Mouse (Mus musculus) kidney, embryonic 16.5 days (tissue): ENCODE results near the gene Ovol3. TPM values are rescaled to one million over a fixed set of nuclear protein-coding genes. Genes with fewer than 3 reads are reported as not detected.

Experiments
- ATAC-seq: fragments of 200-750 bp; cut with Nextera tagmentation; 2 replicates; pipeline ENCODE4 v1.8.0; 2017; ENCODE audit warnings: moderate TSS enrichment; ENCODE audit not compliant: low FRiP score, low TSS enrichment
- H3K27ac ChIP-seq: fragments of 300-500 bp; sonication (generic); 2 replicates; pipeline ENCODE4 v1.5.1; 2014; ENCODE audit warnings: low read length
- H3K27me3 ChIP-seq: fragments of 300-500 bp; sonication (generic); 2 replicates; pipeline ENCODE4 v1.6.1; 2014; ENCODE audit warnings: low read length, control low read depth, mixed read lengths; ENCODE audit not compliant: insufficient read depth
- H3K36me3 ChIP-seq: fragments of 300-500 bp; sonication (generic); 2 replicates; pipeline ENCODE4 v1.6.1; 2014; ENCODE audit warnings: low read length, control low read depth, mixed read lengths; ENCODE audit not compliant: insufficient read depth
- H3K4me1 ChIP-seq: fragments of 300-500 bp; sonication (generic); 2 replicates; pipeline ENCODE4 v1.6.1; 2014; ENCODE audit warnings: low read length, control low read depth, mixed read lengths; ENCODE audit not compliant: insufficient read depth
- H3K4me2 ChIP-seq: fragments of 300-500 bp; sonication (generic); replicated peaks from 2 replicates; pipeline ENCODE4 v1.6.1; 2014; ENCODE audit warnings: low read depth, low read length
- H3K4me3 ChIP-seq: fragments of 300-500 bp; sonication (generic); 2 replicates; pipeline ENCODE4 v1.5.1; 2014; ENCODE audit warnings: mild to moderate bottlenecking, low read length
- H3K9ac ChIP-seq: fragments of 300-500 bp; sonication (generic); replicated peaks from 2 replicates; pipeline ENCODE4 v1.6.1; 2014; ENCODE audit warnings: low read length
- H3K9me3 ChIP-seq: fragments of 300-500 bp; sonication (generic); 2 replicates; pipeline ENCODE4 v1.6.1; 2016; ENCODE audit warnings: low read length, control low read depth
- WGBS: fragments of 180-500 bp; shearing (Covaris S2); extraction: QIAGEN DNeasy Blood & Tissue Kit; methylation state at CpG from one replicate; pipeline ENCODE4 v1.1.7; 2014; 5-methylcytosine and 5-hydroxymethylcytosine counted together
- polyA plus RNA-seq: library from polyadenylated mRNA; unstranded; fragments of >200 nt; fragmentation: Nextera tagmentation; extraction: Ambion mirVana; gene quantifications from 2 replicates; pipeline ENCODE4 v1.2.1, GENCODE M21; 2015

Ovol3 gene
- not detected in 2 replicates for polyA plus RNA-seq

GRCm38 (mm10) chr7:30235625-30236024 lies at the start of gene Ovol3:
TSS of gene Ovol3 (minus strand) at chr7:30235725.
- ATAC-seq: no peak
- 85% methylated on average over 4 of the region's 4 CpGs for WGBS

GRCm38 (mm10) chr7:30282740-30283139 lies 47.2 kb upstream of the Ovol3 start:
- Histone ChIP-seq H3K36me3 (no peaks in the 10 kb centered on the region), H3K4me2 (no peak overlapping the region), H3K9ac (no peak overlapping the region), H3K27me3 (no peaks in the 10 kb centered on the region), H3K27ac (no peak overlapping the region), H3K4me3 (no peak overlapping the region), H3K4me1 (peaks cover 12% of the 10 kb centered on the region), H3K9me3 (no peaks in the 10 kb centered on the region)
- WGBS: 83% methylated on average over 7 of the region's 7 CpGs
- ATAC-seq: no peak

More at GRCm38 (mm10) chr7:30235625-30236024, at the start of gene Ovol3:
- no peak within 1 kb of the TSS for H3K4me3 ChIP-seq
- H3K27me3 ChIP-seq: no peaks in the 10 kb centered on the region
- no peak within 1 kb of the TSS for H3K9ac ChIP-seq
- H3K36me3 ChIP-seq: peaks cover 8% of the 10 kb centered on the region
- no peaks in the 10 kb centered on the region for H3K9me3 ChIP-seq
- no peak within 1 kb of the TSS for H3K4me2 ChIP-seq
- H3K27ac ChIP-seq: no peak within 1 kb of the TSS
- peaks cover 16% of the 10 kb centered on the region for H3K4me1 ChIP-seq

- 72% methylated on average over 4 of the region's 4 CpGs for WGBS
- no peaks in the 10 kb centered on the region for H3K27me3 ChIP-seq
- no peaks in the 10 kb centered on the region for H3K36me3 ChIP-seq
- no peaks in the 10 kb centered on the region for H3K9me3 ChIP-seq
- H3K4me2 ChIP-seq: peak overlapping the region; percentile 93; the same call in 1 of the 2 replicates
- no peak overlapping the region for H3K9ac ChIP-seq
- H3K4me1 ChIP-seq: peaks cover 12% of the 10 kb centered on the region
- no peak for ATAC-seq
- peak overlapping the region; percentile 74; the same call in 1 of the 2 replicates for H3K4me3 ChIP-seq
- H3K27ac ChIP-seq: 0 out of 2 replicates have a peak overlapping the region, but pooled peaks have one; percentile 99
These were observed 46.0 kb upstream of the Ovol3 start for GRCm38 (mm10) chr7:30281522-30281921.

GRCm38 (mm10) chr7:30280670-30281138 lies 45.2 kb upstream of the Ovol3 start:
- Histone ChIP-seq H3K4me2 (peak overlapping the region; percentile 93), H3K9ac (peak overlapping the region; percentile 71), H3K36me3 (no peaks in the 10 kb centered on the region), H3K9me3 (no peaks in the 10 kb centered on the region), H3K27me3 (no peaks in the 10 kb centered on the region), H3K4me1 (peaks cover 12% of the 10 kb centered on the region), H3K27ac (peak overlapping the region; percentile 99), H3K4me3 (peak overlapping the region; percentile 74)
- ATAC-seq: peak; percentile 88
- 0% methylated on average over 20 of the region's 20 CpGs for WGBS

GRCm38 (mm10) chr7:30279951-30280669 lies 44.6 kb upstream of the Ovol3 start, which contains the start of the genes Thap8 and Wdr62:
TSS of gene Thap8 (plus strand) at chr7:30280094.
TSS of gene Wdr62 (minus strand) at chr7:30280419.
- Histone ChIP-seq H3K9me3 (no peaks in the 10 kb centered on the region), H3K27ac (peak within 1 kb of the TSS; percentile 99), H3K4me1 (peaks cover 12% of the 10 kb centered on the region), H3K36me3 (no peaks in the 10 kb centered on the region), H3K9ac (peak within 1 kb of the TSS; percentile 71), H3K27me3 (no peaks in the 10 kb centered on the region), H3K4me2 (peak within 1 kb of the TSS; percentile 93), H3K4me3 (peak within 1 kb of the TSS; percentile 74)
- ATAC-seq: peak; percentile 97
- under 1% methylated on average over 48 of the region's 49 CpGs for WGBS

GRCm38 (mm10) chr7:30279536-30279935 lies 44.0 kb upstream of the Ovol3 start:
- Histone ChIP-seq H3K9me3 (no peaks in the 10 kb centered on the region), H3K27me3 (no peaks in the 10 kb centered on the region), H3K4me2 (peak overlapping the region; percentile 93), H3K36me3 (no peaks in the 10 kb centered on the region), H3K9ac (peak overlapping the region; percentile 66), H3K4me1 (peaks cover 12% of the 10 kb centered on the region), H3K4me3 (peak overlapping the region; percentile 74), H3K27ac (peak overlapping the region; percentile 99)
- 1% methylated on average over 6 of the region's 6 CpGs for WGBS
- peak; percentile 43 for ATAC-seq

GRCm38 (mm10) chr7:30278911-30279310 lies 43.4 kb upstream of the Ovol3 start:
- no peak overlapping the region for H3K27ac ChIP-seq
- H3K36me3 ChIP-seq: no peaks in the 10 kb centered on the region
- peak overlapping the region; percentile 93 for H3K4me2 ChIP-seq
- no peak overlapping the region for H3K9ac ChIP-seq
- 56% methylated on average over 2 of the region's 2 CpGs for WGBS
- peaks cover 12% of the 10 kb centered on the region for H3K4me1 ChIP-seq
- H3K27me3 ChIP-seq: no peaks in the 10 kb centered on the region
- H3K9me3 ChIP-seq: no peaks in the 10 kb centered on the region
- no peak for ATAC-seq
- peak overlapping the region; percentile 74; the same call in 1 of the 2 replicates for H3K4me3 ChIP-seq

- no peaks in the 10 kb centered on the region for H3K27me3 ChIP-seq
- no peak overlapping the region for H3K27ac ChIP-seq
- H3K4me1 ChIP-seq: peaks cover 4% of the 10 kb centered on the region
- 59% methylated on average over 6 of the region's 6 CpGs for WGBS
- no peak overlapping the region for H3K4me2 ChIP-seq
- H3K9ac ChIP-seq: no peak overlapping the region
- no peak overlapping the region for H3K4me3 ChIP-seq
- ATAC-seq: no peak
- peaks cover 5% of the 10 kb centered on the region; the same call in 1 of the 2 replicates for H3K36me3 ChIP-seq
- no peaks in the 10 kb centered on the region for H3K9me3 ChIP-seq
These were observed 38.9 kb upstream of the Ovol3 start for GRCm38 (mm10) chr7:30274383-30274782.

- WGBS: 87% methylated on average over 4 of the region's 4 CpGs
- H3K36me3 ChIP-seq: peaks cover 10% of the 10 kb centered on the region; the same call in 1 of the 2 replicates
- no peak overlapping the region for H3K4me2 ChIP-seq
- H3K27me3 ChIP-seq: no peaks in the 10 kb centered on the region
- H3K4me1 ChIP-seq: no peaks in the 10 kb centered on the region
- no peaks in the 10 kb centered on the region for H3K9me3 ChIP-seq
- H3K4me3 ChIP-seq: no peak overlapping the region
- no peak overlapping the region for H3K9ac ChIP-seq
- no peak for ATAC-seq
- no peak overlapping the region for H3K27ac ChIP-seq
These were observed 34.1 kb upstream of the Ovol3 start for GRCm38 (mm10) chr7:30269641-30270040.

- Histone ChIP-seq H3K36me3 (peaks cover 13% of the 10 kb centered on the region; the same call in 1 of the 2 replicates), H3K9me3 (no peaks in the 10 kb centered on the region), H3K27me3 (no peaks in the 10 kb centered on the region), H3K4me1 (no peaks in the 10 kb centered on the region), H3K27ac (no peak overlapping the region), H3K9ac (no peak overlapping the region), H3K4me2 (no peak overlapping the region), H3K4me3 (no peak overlapping the region)
- WGBS: 86% methylated on average over 3 of the region's 3 CpGs
- ATAC-seq: no peak
These were observed 31.3 kb upstream of the Ovol3 start for GRCm38 (mm10) chr7:30266780-30267179.
